Mouse (Mus musculus) embryonic facial prominence, embryonic 11.5 days (tissue): ENCODE data around the gene Rap1a. TPM values are rescaled to one million over a fixed set of nuclear protein-coding genes. Genes with fewer than 3 reads are reported as not detected.

Source experiments
- ATAC-seq: fragments of 200-750 bp; cut with Nextera tagmentation; replicated peaks from 2 replicates; pipeline ENCODE4 v1.8.0; 2017; ENCODE audit warnings: low read depth; ENCODE audit not compliant: insufficient number of reproducible peaks, low FRiP score, low TSS enrichment
- DNase-seq: peaks from one replicate; pipeline ENCODE4 v3.0.0-alpha.2; 2015; ENCODE audit warnings: low spot score
- H3K27ac ChIP-seq: fragments of 300-500 bp; sonication (generic); replicated peaks from 2 replicates; pipeline ENCODE4 v1.5.1; 2014; ENCODE audit warnings: mild to moderate bottlenecking, low read depth, low read length, control low read depth
- H3K27me3 ChIP-seq: fragments of 300-500 bp; sonication (generic); 2 replicates; pipeline ENCODE4 v1.6.1; 2014; ENCODE audit warnings: mild to moderate bottlenecking, low read length, moderate library complexity, mixed read lengths; ENCODE audit not compliant: control insufficient read depth, insufficient read depth
- H3K36me3 ChIP-seq: fragments of 300-500 bp; sonication (generic); replicated peaks from 2 replicates; pipeline ENCODE4 v1.6.1; 2014; ENCODE audit warnings: low read depth, mild to moderate bottlenecking, low read length, moderate library complexity, mixed read lengths; ENCODE audit not compliant: control insufficient read depth, insufficient read depth
- H3K4me1 ChIP-seq: fragments of 300-500 bp; sonication (generic); 2 replicates; pipeline ENCODE4 v1.6.1; 2014; ENCODE audit warnings: low read length, mixed read lengths; ENCODE audit not compliant: control insufficient read depth, insufficient read depth
- H3K4me2 ChIP-seq: fragments of 300-500 bp; sonication (generic); 2 replicates; pipeline ENCODE4 v1.6.1; 2014; ENCODE audit warnings: low read depth, mild to moderate bottlenecking, control low read depth, low read length, moderate library complexity
- H3K4me3 ChIP-seq: fragments of 300-500 bp; sonication (generic); 2 replicates; pipeline ENCODE4 v1.5.1; 2014; ENCODE audit warnings: low read depth, low read length, control low read depth
- H3K9ac ChIP-seq: fragments of 300-500 bp; sonication (generic); replicated peaks from 2 replicates; pipeline ENCODE4 v1.6.1; 2014; ENCODE audit warnings: mild to moderate bottlenecking, control low read depth, low read length
- H3K9me3 ChIP-seq: fragments of 300-500 bp; sonication (generic); replicated peaks from 2 replicates; pipeline ENCODE4 v1.6.1; 2016; ENCODE audit warnings: mild to moderate bottlenecking, low read length, inconsistent platforms, mixed read lengths; ENCODE audit not compliant: control insufficient read depth
- WGBS: fragments of 180-500 bp; shearing (Covaris S2); extraction: QIAGEN DNeasy Blood & Tissue Kit; methylation state at CpG from one replicate; pipeline ENCODE4 v1.1.7; 2014; 5-methylcytosine and 5-hydroxymethylcytosine counted together
- polyA plus RNA-seq: library from polyadenylated mRNA; unstranded; fragments of >200 nt; fragmentation: Nextera tagmentation; extraction: Ambion mirVana; gene quantifications from 2 replicates; pipeline ENCODE4 v1.2.1, GENCODE M21; 2014

Rap1a gene
- polyA plus RNA-seq, 1 experiment from 2014 or later, result 88.7 TPM

GRCm38 (mm10) chr3:105757323-105758083 is 43.6 kb downstream of the Rap1a start:
- H3K9ac ChIP-seq, result no peak overlapping the region
- no peak overlapping the region for H3K4me3 ChIP-seq
- no peak for DNase-seq
- no peak overlapping the region for H3K4me2 ChIP-seq
- H3K27me3 ChIP-seq, result no peaks in the 10 kb centered on the region
- H3K9me3 ChIP-seq, result no peaks in the 10 kb centered on the region
- no peaks in the 10 kb centered on the region for H3K36me3 ChIP-seq
- H3K4me1 ChIP-seq, result no peaks in the 10 kb centered on the region
- H3K27ac ChIP-seq, result no peak overlapping the region
- 67% methylated on average over 6 of the region's 6 CpGs for WGBS
- ATAC-seq, result no peak

GRCm38 (mm10) chr3:105756505-105756904 is 44.6 kb downstream of the Rap1a start:
- H3K36me3 ChIP-seq, result no peaks in the 10 kb centered on the region
- WGBS, result 89% methylated on average over 2 of the region's 2 CpGs
- H3K27me3 ChIP-seq, result no peaks in the 10 kb centered on the region
- DNase-seq, result no peak
- H3K4me2 ChIP-seq, result no peak overlapping the region
- H3K4me3 ChIP-seq, result no peak overlapping the region
- H3K4me1 ChIP-seq, result no peaks in the 10 kb centered on the region
- H3K9me3 ChIP-seq, result no peaks in the 10 kb centered on the region
- H3K27ac ChIP-seq, result no peak overlapping the region
- H3K9ac ChIP-seq, result no peak overlapping the region
- ATAC-seq, result no peak

- 94% methylated on average over 9 of the region's 9 CpGs for WGBS
- no peak for DNase-seq
- no peak overlapping the region for H3K9ac ChIP-seq
- no peak overlapping the region for H3K4me2 ChIP-seq
- H3K4me3 ChIP-seq, result no peak overlapping the region
- no peaks in the 10 kb centered on the region for H3K9me3 ChIP-seq
- H3K4me1 ChIP-seq, result no peaks in the 10 kb centered on the region
- no peaks in the 10 kb centered on the region for H3K27me3 ChIP-seq
- no peak overlapping the region for H3K27ac ChIP-seq
- ATAC-seq, result no peak
- no peaks in the 10 kb centered on the region for H3K36me3 ChIP-seq
Observed at GRCm38 (mm10) chr3:105755123-105755522, 46.0 kb downstream of the Rap1a start.

- H3K4me2 ChIP-seq, result no peak overlapping the region
- no peak overlapping the region for H3K9ac ChIP-seq
- no peak overlapping the region for H3K27ac ChIP-seq
- DNase-seq, result no peak
- H3K27me3 ChIP-seq, result no peaks in the 10 kb centered on the region
- no peaks in the 10 kb centered on the region for H3K4me1 ChIP-seq
- no peak for ATAC-seq
- no peaks in the 10 kb centered on the region for H3K9me3 ChIP-seq
- no peak overlapping the region for H3K4me3 ChIP-seq
- no peaks in the 10 kb centered on the region for H3K36me3 ChIP-seq
- 74% methylated on average over 2 of the region's 3 CpGs for WGBS
Observed at GRCm38 (mm10) chr3:105754184-105754583, 47.0 kb downstream of the Rap1a start.

GRCm38 (mm10) chr3:105750810-105751209 is 50.3 kb downstream of the Rap1a start:
- Histone ChIP-seq H3K27ac (no peak overlapping the region), H3K4me2 (no peak overlapping the region), H3K9me3 (no peaks in the 10 kb centered on the region), H3K36me3 (no peaks in the 10 kb centered on the region), H3K9ac (no peak overlapping the region), H3K4me1 (no peaks in the 10 kb centered on the region), H3K4me3 (no peak overlapping the region), H3K27me3 (no peaks in the 10 kb centered on the region)
- 93% methylated on average over 2 of the region's 2 CpGs for WGBS
- ATAC-seq (no peak), DNase-seq (no peak)

- WGBS, result 100% methylated on average over 2 of the region's 2 CpGs
- DNase-seq (no peak), ATAC-seq (no peak)
- no peaks in the 10 kb centered on the region for H3K27me3 ChIP-seq
- no peak overlapping the region for H3K27ac ChIP-seq
- H3K9ac ChIP-seq, result no peak overlapping the region
- no peaks in the 10 kb centered on the region for H3K9me3 ChIP-seq
- no peaks in the 10 kb centered on the region for H3K36me3 ChIP-seq
- no peak overlapping the region for H3K4me3 ChIP-seq
- no peak overlapping the region for H3K4me2 ChIP-seq
- no peaks in the 10 kb centered on the region for H3K4me1 ChIP-seq
Observed at GRCm38 (mm10) chr3:105746542-105746941, 54.6 kb downstream of the Rap1a start.

GRCm38 (mm10) chr3:105737666-105738065 is 63.5 kb downstream of the Rap1a start:
- Histone ChIP-seq H3K9me3 (no peaks in the 10 kb centered on the region), H3K27me3 (no peaks in the 10 kb centered on the region), H3K36me3 (no peaks in the 10 kb centered on the region), H3K4me3 (no peak overlapping the region), H3K27ac (no peak overlapping the region), H3K4me2 (no peak overlapping the region), H3K4me1 (no peaks in the 10 kb centered on the region), H3K9ac (no peak overlapping the region)
- ATAC-seq (no peak), DNase-seq (no peak)
- WGBS, result 89% methylated on average over 3 of the region's 3 CpGs

GRCm38 (mm10) chr3:105737070-105737469 is 64.1 kb downstream of the Rap1a start:
- Histone ChIP-seq H3K27ac (no peak overlapping the region), H3K9me3 (no peaks in the 10 kb centered on the region), H3K4me3 (no peak overlapping the region), H3K36me3 (no peaks in the 10 kb centered on the region), H3K4me1 (no peaks in the 10 kb centered on the region), H3K27me3 (no peaks in the 10 kb centered on the region), H3K9ac (no peak overlapping the region), H3K4me2 (no peak overlapping the region)
- DNase-seq, result no peak
- no peak for ATAC-seq
- WGBS, result 96% methylated on average over 7 of the region's 7 CpGs
